Mouse (Mus musculus) embryonic facial prominence, embryonic 13.5 days (tissue): ENCODE data around the gene Syngr2. TPM values are rescaled to one million over a fixed set of nuclear protein-coding genes. Genes with fewer than 3 reads are reported as not detected.
A peak's percentile ranks its signal among the peaks of the same experiment; 100 is the strongest.

ENCODE experiments used
- ATAC-seq: fragments of 200-750 bp; cut with Nextera tagmentation; 2 replicates; pipeline ENCODE4 v1.8.0; 2017; ENCODE audit warnings: low read depth; ENCODE audit not compliant: insufficient number of reproducible peaks, insufficient read depth, low FRiP score, low TSS enrichment
- H3K27ac ChIP-seq: fragments of 300-500 bp; sonication (generic); 2 replicates; pipeline ENCODE4 v1.5.1; 2015; ENCODE audit warnings: moderate library complexity, mild to moderate bottlenecking, inconsistent platforms
- H3K27me3 ChIP-seq: fragments of 300-500 bp; sonication (generic); 2 replicates; pipeline ENCODE4 v1.6.1; 2015; ENCODE audit warnings: mild to moderate bottlenecking, inconsistent platforms
- H3K36me3 ChIP-seq: fragments of 300-500 bp; sonication (generic); 2 replicates; pipeline ENCODE4 v1.6.1; 2015; ENCODE audit warnings: mild to moderate bottlenecking, inconsistent platforms
- H3K4me1 ChIP-seq: fragments of 300-500 bp; sonication (generic); 2 replicates; pipeline ENCODE4 v1.6.1; 2015; ENCODE audit warnings: inconsistent platforms
- H3K4me2 ChIP-seq: fragments of 300-500 bp; sonication (generic); 2 replicates; pipeline ENCODE4 v1.6.1; 2015; ENCODE audit warnings: moderate library complexity, mild to moderate bottlenecking, inconsistent platforms
- H3K4me3 ChIP-seq: fragments of 300-500 bp; sonication (generic); 2 replicates; pipeline ENCODE4 v1.5.1; 2015; ENCODE audit warnings: mild to moderate bottlenecking, inconsistent platforms
- H3K9ac ChIP-seq: fragments of 300-500 bp; sonication (generic); 2 replicates; pipeline ENCODE4 v1.6.1; 2015; ENCODE audit warnings: mild to moderate bottlenecking, inconsistent platforms
- H3K9me3 ChIP-seq: fragments of 300-500 bp; sonication (generic); 2 replicates; pipeline ENCODE4 v1.6.1; 2016; ENCODE audit warnings: inconsistent platforms
- WGBS: fragments of 180-500 bp; shearing (Covaris S2); methylation state at CpG from one replicate; pipeline ENCODE4 v1.1.7; 2015; ENCODE audit warnings: mixed read lengths; 5-methylcytosine and 5-hydroxymethylcytosine counted together
- polyA plus RNA-seq: library from polyadenylated mRNA; unstranded; fragments of >200 nt; fragmentation: Nextera tagmentation; extraction: Ambion mirVana; gene quantifications from 2 replicates; pipeline ENCODE4 v1.2.1, GENCODE M21; 2015

The Syngr2 gene
- 41.4 and 43.4 TPM in 2 replicates for polyA plus RNA-seq

- H3K27ac ChIP-seq, result peak within 1 kb of the TSS; percentile 71
- H3K4me2 ChIP-seq, result peak within 1 kb of the TSS; percentile 100
- peak; percentile 52; the same call in 1 of the 2 replicates for ATAC-seq
Measured at GRCm38 (mm10) chr11:117809407-117810311, at the start of gene Syngr2, which contains the start of gene Gm20708. TSS of gene Syngr2 (plus strand) at chr11:117809668. TSS of gene Gm20708 (plus strand) at chr11:117809668.

GRCm38 (mm10) chr11:117760374-117761119, 48.9 kb upstream of the Syngr2 start:
- H3K4me1 ChIP-seq, result no peaks in the 10 kb centered on the region
- peaks cover 96% of the 10 kb centered on the region for H3K36me3 ChIP-seq
- no peak overlapping the region for H3K9ac ChIP-seq
- H3K27me3 ChIP-seq, result no peaks in the 10 kb centered on the region
- no peak overlapping the region for H3K27ac ChIP-seq
- H3K4me2 ChIP-seq, result no peak overlapping the region
- no peaks in the 10 kb centered on the region for H3K9me3 ChIP-seq
- peak; percentile 59 for ATAC-seq
- H3K4me3 ChIP-seq, result no peak overlapping the region
- 92% methylated on average over 26 of the region's 26 CpGs for WGBS

More at GRCm38 (mm10) chr11:117809407-117810311, at the start of gene Syngr2, which contains the start of gene Gm20708:
- peaks cover 29% of the 10 kb centered on the region for H3K36me3 ChIP-seq
- peak within 1 kb of the TSS; percentile 77 for H3K9ac ChIP-seq
- no peaks in the 10 kb centered on the region for H3K27me3 ChIP-seq
- H3K4me3 ChIP-seq, result peak within 1 kb of the TSS; percentile 86
- WGBS, result under 1% methylated on average over 75 of the region's 75 CpGs
- peaks cover 24% of the 10 kb centered on the region for H3K4me1 ChIP-seq
- no peaks in the 10 kb centered on the region for H3K9me3 ChIP-seq

GRCm38 (mm10) chr11:117761801-117762200, 47.7 kb upstream of the Syngr2 start:
- WGBS, result 93% methylated on average over 13 of the region's 13 CpGs
- no peaks in the 10 kb centered on the region for H3K27me3 ChIP-seq
- H3K4me2 ChIP-seq, result no peak overlapping the region
- H3K9ac ChIP-seq, result no peak overlapping the region
- no peak overlapping the region for H3K4me3 ChIP-seq
- no peaks in the 10 kb centered on the region for H3K9me3 ChIP-seq
- no peaks in the 10 kb centered on the region for H3K4me1 ChIP-seq
- peaks cover 96% of the 10 kb centered on the region for H3K36me3 ChIP-seq
- no peak for ATAC-seq
- no peak overlapping the region for H3K27ac ChIP-seq

- no peak overlapping the region for H3K27ac ChIP-seq
- ATAC-seq, result no peak
- WGBS, result 88% methylated on average over 12 of the region's 12 CpGs
- no peaks in the 10 kb centered on the region for H3K9me3 ChIP-seq
- no peaks in the 10 kb centered on the region for H3K4me1 ChIP-seq
- H3K4me2 ChIP-seq, result no peak overlapping the region
- no peak overlapping the region for H3K9ac ChIP-seq
- H3K27me3 ChIP-seq, result no peaks in the 10 kb centered on the region
- peaks cover 94% of the 10 kb centered on the region for H3K36me3 ChIP-seq
- H3K4me3 ChIP-seq, result no peak overlapping the region
Measured at GRCm38 (mm10) chr11:117762246-117762645, 47.2 kb upstream of the Syngr2 start.

GRCm38 (mm10) chr11:117764319-117764718, 45.1 kb upstream of the Syngr2 start:
- H3K27ac ChIP-seq, result no peak overlapping the region

GRCm38 (mm10) chr11:117765361-117765760, 44.1 kb upstream of the Syngr2 start:
- Histone ChIP-seq H3K4me3 (no peak overlapping the region), H3K9ac (no peak overlapping the region), H3K27me3 (no peaks in the 10 kb centered on the region), H3K4me2 (no peak overlapping the region), H3K4me1 (no peaks in the 10 kb centered on the region), H3K27ac (no peak overlapping the region), H3K9me3 (no peaks in the 10 kb centered on the region), H3K36me3 (peaks cover 79% of the 10 kb centered on the region)
- WGBS, result 88% methylated on average over 5 of the region's 5 CpGs
- no peak for ATAC-seq

More at GRCm38 (mm10) chr11:117764319-117764718, 45.1 kb upstream of the Syngr2 start:
- 85% methylated on average over 9 of the region's 9 CpGs for WGBS
- H3K4me1 ChIP-seq, result no peaks in the 10 kb centered on the region
- peaks cover 79% of the 10 kb centered on the region for H3K36me3 ChIP-seq
- no peak overlapping the region for H3K4me2 ChIP-seq
- no peaks in the 10 kb centered on the region for H3K27me3 ChIP-seq
- ATAC-seq, result no peak
- H3K9me3 ChIP-seq, result no peaks in the 10 kb centered on the region
- H3K4me3 ChIP-seq, result no peak overlapping the region
- H3K9ac ChIP-seq, result no peak overlapping the region

- H3K9ac ChIP-seq, result 0 out of 2 replicates have a peak overlapping the region, but pooled peaks have one; percentile 16
- H3K27ac ChIP-seq, result no peak overlapping the region
- no peak for ATAC-seq
- peaks cover 76% of the 10 kb centered on the region for H3K36me3 ChIP-seq
- no peaks in the 10 kb centered on the region for H3K4me1 ChIP-seq
- no peak overlapping the region for H3K4me3 ChIP-seq
- H3K9me3 ChIP-seq, result no peaks in the 10 kb centered on the region
- 81% methylated on average over 3 of the region's 3 CpGs for whole genome bisulfite sequencing
- H3K27me3 ChIP-seq, result no peaks in the 10 kb centered on the region
- no peak overlapping the region for H3K4me2 ChIP-seq
Measured at GRCm38 (mm10) chr11:117766275-117766674, 43.2 kb upstream of the Syngr2 start.

- no peak overlapping the region for H3K4me3 ChIP-seq
- H3K9ac ChIP-seq, result 0 out of 2 replicates have a peak overlapping the region, but pooled peaks have one; percentile 16
- H3K27me3 ChIP-seq, result no peaks in the 10 kb centered on the region
- H3K4me2 ChIP-seq, result no peak overlapping the region
- 81% methylated on average over 20 of the region's 20 CpGs for WGBS
- H3K36me3 ChIP-seq, result peaks cover 71% of the 10 kb centered on the region
- no peaks in the 10 kb centered on the region for H3K9me3 ChIP-seq
- ATAC-seq, result no peak
- H3K27ac ChIP-seq, result no peak overlapping the region
- H3K4me1 ChIP-seq, result no peaks in the 10 kb centered on the region
Measured at GRCm38 (mm10) chr11:117768725-117769682, 40.5 kb upstream of the Syngr2 start.

- Histone ChIP-seq H3K4me2 (no peak overlapping the region), H3K27ac (no peak overlapping the region), H3K36me3 (peaks cover 67% of the 10 kb centered on the region), H3K4me1 (no peaks in the 10 kb centered on the region), H3K27me3 (no peaks in the 10 kb centered on the region), H3K9ac (0 out of 2 replicates have a peak overlapping the region, but pooled peaks have one; percentile 16), H3K4me3 (no peak overlapping the region), H3K9me3 (no peaks in the 10 kb centered on the region)
- 90% methylated on average over 7 of the region's 7 CpGs for WGBS
- ATAC-seq, result no peak
Measured at GRCm38 (mm10) chr11:117769683-117770047, 39.8 kb upstream of the Syngr2 start.

- no peak for ATAC-seq
- no peaks in the 10 kb centered on the region for H3K9me3 ChIP-seq
- peaks cover 67% of the 10 kb centered on the region for H3K36me3 ChIP-seq
- 87% methylated on average over 10 of the region's 10 CpGs for WGBS
- H3K4me1 ChIP-seq, result no peaks in the 10 kb centered on the region
- H3K4me2 ChIP-seq, result no peak overlapping the region
- no peaks in the 10 kb centered on the region for H3K27me3 ChIP-seq
- no peak overlapping the region for H3K4me3 ChIP-seq
- H3K27ac ChIP-seq, result no peak overlapping the region
- H3K9ac ChIP-seq, result no peak overlapping the region
Measured at GRCm38 (mm10) chr11:117770407-117770806, 39.1 kb upstream of the Syngr2 start.
